Mouse (Mus musculus) CD4-positive, CD25-positive, alpha-beta regulatory T cell, adult 2 months (primary cell): ENCODE measurements at regions not wholly inside any gene's neighbourhood (a gene's known extent, or its start where the extent isn't known, plus 50 kb on each side); places are given as distances from the start of the nearest gene placed in this dataset.

ENCODE experiments used
- DNase-seq: peaks from one replicate; pipeline ENCODE4 v3.0.0-alpha.2; 2012; ENCODE audit warnings: low read depth, low spot score

- DNase-seq: no peak
These were observed 67.4 kb upstream of the Prr30 start for GRCm38 (mm10) chr14:101267536-101267935.
